In the genomic region with DNA sequence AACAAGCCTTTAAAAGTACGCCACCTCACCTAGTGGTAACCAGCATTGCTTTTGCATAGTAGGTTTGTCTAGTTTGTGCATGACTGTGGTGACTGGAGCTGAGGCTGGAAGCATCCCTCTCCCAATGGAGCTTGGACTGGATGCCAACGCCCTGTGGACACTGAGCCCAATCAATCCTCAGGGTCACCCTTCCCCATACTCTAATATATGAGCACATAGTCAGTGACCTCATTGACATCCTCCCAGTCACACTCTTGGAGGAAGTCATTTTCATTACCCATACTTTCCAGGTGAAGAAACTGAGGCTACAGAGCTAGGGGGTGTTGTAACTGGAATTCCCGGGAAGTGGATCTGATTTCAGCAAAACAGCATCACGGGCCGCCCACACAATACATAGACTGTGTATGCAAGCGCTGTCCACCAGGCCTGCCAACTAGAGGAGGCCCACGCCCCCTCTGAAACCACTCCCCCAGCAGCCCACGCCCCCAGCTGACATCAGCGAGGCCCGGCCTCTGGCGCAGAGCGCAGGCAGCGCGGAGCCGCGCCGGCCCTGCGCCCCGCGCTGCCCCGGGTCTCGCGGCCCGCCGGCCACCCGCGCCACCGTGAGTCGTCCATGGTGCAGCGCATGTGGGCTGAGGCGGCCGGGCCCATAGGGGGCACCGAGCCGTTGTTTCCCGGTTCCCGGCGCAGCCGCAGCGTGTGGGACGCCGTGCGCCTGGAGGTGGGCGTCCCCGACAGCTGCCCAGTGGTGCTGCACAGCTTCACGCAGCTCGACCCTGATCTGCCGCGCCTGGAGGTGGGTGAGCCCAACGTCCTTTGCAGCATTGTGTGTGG, we compare ENCODE assay signal across 8 mouse cellular contexts. TPM values are rescaled to one million over a fixed set of nuclear protein-coding genes. Genes with fewer than 3 reads are reported as not detected.
A peak's percentile ranks its signal among the peaks of the same experiment; 100 is the strongest.
DNase-seq lines count a peak whose midpoint lies in the region; ATAC-seq and TF ChIP-seq lines count a peak whose summit lies in the region.

No protein-coding gene starts in this region.

- peak; percentile 87 for ATAC-seq in embryonic facial prominence, embryonic 12.5 days (ENCODE audit: insufficient number of reproducible peaks, insufficient read depth, low FRiP score, low TSS enrichment)
- peak; percentile 94 for ATAC-seq in limb, embryonic 14.5 days (ENCODE audit: low FRiP score, low read depth)
- ATAC-seq in midbrain, embryonic 16.5 days: peak; percentile 89

- TF ChIP-seq EP300 in heart, adult 2 months (IDR thresholded peaks at IDR 0.05; ENCODE audit: insufficient read depth, low read depth, low read length): no peak

- H3K4me2 ChIP-seq in embryonic facial prominence, embryonic 12.5 days (replicated peaks): peak overlapping the region; percentile 81
- peak overlapping the region; percentile 84 for H3K4me2 ChIP-seq in limb, embryonic 14.5 days (replicated peaks; ENCODE audit: low read depth, low read length, severe bottlenecking)
- H3K4me2 ChIP-seq in midbrain, embryonic 16.5 days (ENCODE audit: low read length): peak overlapping the region; percentile 58

- H3K27me3 ChIP-seq in embryonic facial prominence, embryonic 12.5 days: no peaks in the 10 kb centered on the region
- H3K27me3 ChIP-seq in heart, adult 2 months (ENCODE audit: control insufficient read depth, insufficient read depth, low read length): no peaks in the 10 kb centered on the region
- H3K27me3 ChIP-seq in limb, embryonic 14.5 days (ENCODE audit: control insufficient read depth, insufficient read depth, low read length): no peaks in the 10 kb centered on the region
- no peaks in the 10 kb centered on the region for H3K27me3 ChIP-seq in midbrain, embryonic 16.5 days (ENCODE audit: control insufficient read depth, insufficient read depth, low read depth, low read length)

- peak; percentile 84 for DNase-seq in ovary, adult 18-20 months (ENCODE audit: low spot score)
- no peak for DNase-seq in ovary, postnatal 10 days (ENCODE audit: low spot score)
- DNase-seq in heart, adult 2 months: peak; percentile 93 to 94
- DNase-seq in kidney, adult 8-10 months: peak; percentile 85 to 88
- peak; percentile 92 for DNase-seq in limb, embryonic 14.5 days (ENCODE audit: low spot score)
- DNase-seq in spleen, postnatal 4 days (ENCODE audit: low spot score in 2 of 2): peak; percentile 75 to 85

- intact Hi-C loops in heart, adult 2 months (cut with DNase I): no loop called here

- H3K79me2 ChIP-seq in heart, adult 2 months (replicated peaks; ENCODE audit: control insufficient read depth, insufficient read depth, low read length): no peaks in the 10 kb centered on the region

- peaks cover 84% of the 10 kb centered on the region for H3K4me1 ChIP-seq in embryonic facial prominence, embryonic 12.5 days
- H3K4me1 ChIP-seq in heart, adult 2 months (ENCODE audit: control insufficient read depth, insufficient read depth, low read length): peaks cover 36% of the 10 kb centered on the region
- peaks cover 63% of the 10 kb centered on the region for H3K4me1 ChIP-seq in limb, embryonic 14.5 days (ENCODE audit: control insufficient read depth, insufficient read depth, low read length)
- peaks cover 76% of the 10 kb centered on the region for H3K4me1 ChIP-seq in midbrain, embryonic 16.5 days (ENCODE audit: control insufficient read depth, insufficient read depth, low read length)

- peak overlapping the region; percentile 60 for H3K4me3 ChIP-seq in embryonic facial prominence, embryonic 12.5 days
- peak overlapping the region; percentile 88 for H3K4me3 ChIP-seq in heart, adult 2 months
- H3K4me3 ChIP-seq in limb, embryonic 14.5 days (replicated peaks; ENCODE audit: low read length): peak overlapping the region; percentile 52
- peak overlapping the region; percentile 45 for H3K4me3 ChIP-seq in midbrain, embryonic 16.5 days (ENCODE audit: low read depth, low read length)

- H3K9me3 ChIP-seq in embryonic facial prominence, embryonic 12.5 days: no peaks in the 10 kb centered on the region
- no peaks in the 10 kb centered on the region for H3K9me3 ChIP-seq in limb, embryonic 14.5 days (ENCODE audit: control insufficient read depth, low read length)
- H3K9me3 ChIP-seq in midbrain, embryonic 16.5 days (replicated peaks; ENCODE audit: control insufficient read depth, low read length, poor library complexity, severe bottlenecking): no peaks in the 10 kb centered on the region

- peak; percentile 60 for TF ChIP-seq CTCF in heart, adult 2 months (IDR thresholded peaks at IDR 0.05)

- WGBS in embryonic facial prominence, embryonic 12.5 days: 3% methylated on average over 40 of the region's 49 CpGs
- WGBS in heart, adult 2 months: 2% methylated on average over 49 of the region's 49 CpGs
- WGBS in limb, embryonic 14.5 days: 3% methylated on average over 47 of the region's 49 CpGs
- 3% methylated on average over 48 of the region's 49 CpGs for WGBS in midbrain, embryonic 16.5 days

- no peaks in the 10 kb centered on the region for H3K36me3 ChIP-seq in embryonic facial prominence, embryonic 12.5 days
- H3K36me3 ChIP-seq in heart, adult 2 months (ENCODE audit: control insufficient read depth, insufficient read depth, low read length): no peaks in the 10 kb centered on the region
- H3K36me3 ChIP-seq in limb, embryonic 14.5 days (ENCODE audit: control insufficient read depth, insufficient read depth, low read length): peaks cover 5% of the 10 kb centered on the region; the same call in 1 of the 2 replicates
- H3K36me3 ChIP-seq in midbrain, embryonic 16.5 days (ENCODE audit: control insufficient read depth, insufficient read depth, low read length): no peaks in the 10 kb centered on the region

- H3K9ac ChIP-seq in embryonic facial prominence, embryonic 12.5 days: peak overlapping the region; percentile 75
- peak overlapping the region; percentile 86 for H3K9ac ChIP-seq in heart, adult 2 months (ENCODE audit: low read depth, low read length)
- peak overlapping the region; percentile 61 for H3K9ac ChIP-seq in limb, embryonic 14.5 days (ENCODE audit: low read depth, low read length, severe bottlenecking)
- peak overlapping the region; percentile 63 for H3K9ac ChIP-seq in midbrain, embryonic 16.5 days (ENCODE audit: low read depth, low read length)

- peak; percentile 47; the same call in 1 of the 2 replicates for TF ChIP-seq POLR2A in heart, adult 2 months (IDR thresholded peaks at IDR 0.05; ENCODE audit: insufficient read depth, low read depth, low read length)
- TF ChIP-seq POLR2A in limb, embryonic 14.5 days (IDR thresholded peaks at IDR 0.05; ENCODE audit: borderline replicate concordance, extremely low read depth, insufficient read depth, insufficient read length): no peak

- peak overlapping the region; percentile 94 for H3K27ac ChIP-seq in embryonic facial prominence, embryonic 12.5 days
- peak overlapping the region; percentile 90 for H3K27ac ChIP-seq in heart, adult 2 months
- H3K27ac ChIP-seq in limb, embryonic 14.5 days (replicated peaks; ENCODE audit: low read depth, low read length): peak overlapping the region; percentile 65; the same call in 1 of the 2 replicates
- H3K27ac ChIP-seq in midbrain, embryonic 16.5 days (ENCODE audit: low read length): peak overlapping the region; percentile 80

RNA-seq across cellular contexts. Expression of a gene that starts 20.2 kb away (rescaled TPM):
- 64.1 and 66.1 TPM in 2 replicates for polyA plus RNA-seq in embryonic facial prominence, embryonic 12.5 days (2016; fragmentation: Nextera tagmentation; extraction: Ambion mirVana)
- total RNA-seq in heart, adult 2 months (2021): 10 to 100 TPM in 1 of 2 experiments, 1 to 10 TPM in 1; 9.7 to 12.2 TPM
- polyA plus RNA-seq in heart, adult 2 months (2012; rRNA removed): 19.5 and 24.8 TPM in 2 replicates
- 86.6 and 108 TPM in 2 replicates for polyA plus RNA-seq in limb, embryonic 14.5 days (2012; rRNA removed)
- polyA plus RNA-seq in limb, embryonic 14.5 days (2014; fragmentation: Nextera tagmentation; extraction: Ambion mirVana): 61.6 and 63.1 TPM in 2 replicates
- polyA plus RNA-seq in midbrain, embryonic 16.5 days (2015; fragmentation: Nextera tagmentation; extraction: Ambion mirVana): 78.4 and 82.0 TPM in 2 replicates

RNA-seq across cellular contexts. Expression of a gene that starts 27.3 kb away (rescaled TPM):
- 0.87 TPM in 1 of 2 replicates, not detected in the other for polyA plus RNA-seq in embryonic facial prominence, embryonic 12.5 days (2016; fragmentation: Nextera tagmentation; extraction: Ambion mirVana)
- 1 to 10 TPM; 1.0 to 1.7 TPM for total RNA-seq in heart, adult 2 months (2021)
- 0.47 TPM in 1 of 2 replicates, not detected in the other for polyA plus RNA-seq in heart, adult 2 months (2012; rRNA removed)
- polyA plus RNA-seq in limb, embryonic 14.5 days (2012; rRNA removed): 1.1 TPM in 1 of 2 replicates, not detected in the other
- polyA plus RNA-seq in limb, embryonic 14.5 days (2014; fragmentation: Nextera tagmentation; extraction: Ambion mirVana): 0.61 and 1.1 TPM in 2 replicates
- 2.3 and 3.6 TPM in 2 replicates for polyA plus RNA-seq in midbrain, embryonic 16.5 days (2015; fragmentation: Nextera tagmentation; extraction: Ambion mirVana)

RNA-seq across cellular contexts. Expression of a gene that starts 30.0 kb away (rescaled TPM):
- not detected in 2 replicates for polyA plus RNA-seq in embryonic facial prominence, embryonic 12.5 days (2016; fragmentation: Nextera tagmentation; extraction: Ambion mirVana)
- not detected for total RNA-seq in heart, adult 2 months (2021)
- polyA plus RNA-seq in heart, adult 2 months (2012; rRNA removed): not detected in 2 replicates
- 0.06 and 0.12 TPM in 2 replicates for polyA plus RNA-seq in limb, embryonic 14.5 days (2012; rRNA removed)
- not detected in 2 replicates for polyA plus RNA-seq in limb, embryonic 14.5 days (2014; fragmentation: Nextera tagmentation; extraction: Ambion mirVana)
- not detected in 2 replicates for polyA plus RNA-seq in midbrain, embryonic 16.5 days (2015; fragmentation: Nextera tagmentation; extraction: Ambion mirVana)

RNA-seq across cellular contexts. Expression of a gene that starts 36.5 kb away (rescaled TPM):
- polyA plus RNA-seq in embryonic facial prominence, embryonic 12.5 days (2016; fragmentation: Nextera tagmentation; extraction: Ambion mirVana): 0.36 TPM in 1 of 2 replicates, not detected in the other
- 1 to 10 TPM; 1.8 to 2.1 TPM for total RNA-seq in heart, adult 2 months (2021)
- polyA plus RNA-seq in heart, adult 2 months (2012; rRNA removed): 1.3 and 2.2 TPM in 2 replicates
- polyA plus RNA-seq in limb, embryonic 14.5 days (2012; rRNA removed): 2.1 and 3.3 TPM in 2 replicates
- polyA plus RNA-seq in limb, embryonic 14.5 days (2014; fragmentation: Nextera tagmentation; extraction: Ambion mirVana): 1.0 and 1.4 TPM in 2 replicates
- 1.1 and 1.2 TPM in 2 replicates for polyA plus RNA-seq in midbrain, embryonic 16.5 days (2015; fragmentation: Nextera tagmentation; extraction: Ambion mirVana)

RNA-seq across cellular contexts. Expression of a gene that starts 50.4 kb away (rescaled TPM):
- polyA plus RNA-seq in embryonic facial prominence, embryonic 12.5 days (2016; fragmentation: Nextera tagmentation; extraction: Ambion mirVana): 52.4 and 53.6 TPM in 2 replicates
- total RNA-seq in heart, adult 2 months (2021): 10 to 100 TPM; 11.0 to 12.2 TPM
- 14.3 and 21.9 TPM in 2 replicates for polyA plus RNA-seq in heart, adult 2 months (2012; rRNA removed)
- 52.4 and 52.6 TPM in 2 replicates for polyA plus RNA-seq in limb, embryonic 14.5 days (2012; rRNA removed)
- 29.7 and 31.1 TPM in 2 replicates for polyA plus RNA-seq in limb, embryonic 14.5 days (2014; fragmentation: Nextera tagmentation; extraction: Ambion mirVana)
- polyA plus RNA-seq in midbrain, embryonic 16.5 days (2015; fragmentation: Nextera tagmentation; extraction: Ambion mirVana): 42.3 and 46.3 TPM in 2 replicates
